Mouse (Mus musculus) right cerebral cortex, postnatal 14 days (tissue): ENCODE data around the gene Calcoco2.
"Not testable (repeated sequence)": the region's sequence is repeated elsewhere in the genome, so short reads cannot be mapped to it uniquely, and the experiment has no call there.

Experiments
- DNase-seq: peaks from one replicate; pipeline ENCODE4 v3.0.0; 2022

Calcoco2 gene

DNA sequence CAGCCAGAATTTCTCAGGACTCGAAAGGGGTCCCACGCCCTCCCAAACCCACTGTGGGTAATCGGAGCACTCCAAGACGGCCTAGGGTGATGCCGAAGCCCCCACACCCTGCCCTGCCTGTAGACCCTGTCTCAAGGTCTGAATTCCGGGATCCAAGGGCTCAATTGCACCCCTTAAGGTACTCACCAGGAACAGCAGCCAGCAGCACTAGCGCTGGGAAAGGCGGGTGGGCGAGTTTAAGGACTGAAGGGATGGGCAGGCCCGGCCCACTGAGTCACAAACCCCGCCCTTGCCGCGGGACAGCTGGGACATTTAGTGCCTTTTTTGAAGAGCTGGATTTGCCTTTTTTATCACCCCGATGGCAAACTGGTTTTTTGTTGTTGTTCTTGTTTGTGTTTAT is at the start of gene Calcoco2:
Gene Calcoco2 (minus strand): TSS at position 214 of the 400 bp plus-strand sequence.
- DNase-seq: no peak

DNA sequence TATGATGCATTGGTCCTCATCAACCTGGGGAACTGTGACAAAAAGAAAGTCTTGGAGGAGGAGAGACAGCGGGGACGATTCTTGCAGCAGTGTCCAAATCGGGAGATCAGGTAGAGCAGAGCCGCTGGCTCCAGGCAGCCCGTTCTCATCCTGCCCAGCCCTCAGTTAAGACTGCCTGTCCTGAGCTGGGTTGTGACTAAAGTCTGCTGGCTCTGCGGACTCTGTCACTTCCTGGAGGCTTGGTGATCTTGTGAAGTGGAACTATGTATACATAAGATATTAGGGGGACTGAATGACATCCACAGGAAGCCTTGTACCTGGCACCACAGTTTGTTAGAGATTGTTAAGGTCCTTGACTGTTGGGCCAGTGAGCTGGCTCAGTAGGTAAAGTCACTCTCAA is 35.7 kb upstream of the Calcoco2 start:
- no peak for DNase-seq

DNA sequence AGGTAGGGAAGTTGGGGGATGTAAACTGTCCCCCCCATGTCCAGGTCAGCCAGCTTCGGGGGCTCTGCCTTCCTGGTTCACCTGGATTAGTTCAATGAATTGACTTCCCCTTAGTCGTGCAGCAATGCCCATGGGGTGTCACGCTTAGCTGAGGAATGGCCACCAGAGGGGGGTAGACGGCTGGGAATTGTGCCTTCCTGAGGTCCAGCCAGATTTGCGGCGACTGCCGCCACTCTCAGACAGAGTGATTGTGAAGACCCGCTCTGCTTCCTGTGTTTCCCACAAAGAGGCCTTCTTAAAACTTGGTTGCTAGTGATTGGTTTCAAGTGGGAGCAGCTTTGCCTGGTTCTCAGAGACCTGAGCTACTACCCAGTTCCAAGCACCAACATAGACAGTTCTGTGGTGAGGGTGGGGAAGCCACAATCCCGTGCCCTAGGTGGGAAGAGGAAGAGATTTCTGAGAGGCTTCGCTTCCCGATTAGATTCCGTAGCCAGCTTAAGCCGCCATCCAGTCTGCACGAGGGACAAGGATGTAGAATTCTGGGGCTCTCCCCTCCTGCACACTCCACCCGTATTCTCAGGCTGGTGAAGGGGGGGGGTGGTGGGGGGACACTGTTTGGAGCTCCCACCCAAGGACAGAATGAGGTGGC is 34.0 kb upstream of the Calcoco2 start:
- DNase-seq: peak; percentile 77

DNA sequence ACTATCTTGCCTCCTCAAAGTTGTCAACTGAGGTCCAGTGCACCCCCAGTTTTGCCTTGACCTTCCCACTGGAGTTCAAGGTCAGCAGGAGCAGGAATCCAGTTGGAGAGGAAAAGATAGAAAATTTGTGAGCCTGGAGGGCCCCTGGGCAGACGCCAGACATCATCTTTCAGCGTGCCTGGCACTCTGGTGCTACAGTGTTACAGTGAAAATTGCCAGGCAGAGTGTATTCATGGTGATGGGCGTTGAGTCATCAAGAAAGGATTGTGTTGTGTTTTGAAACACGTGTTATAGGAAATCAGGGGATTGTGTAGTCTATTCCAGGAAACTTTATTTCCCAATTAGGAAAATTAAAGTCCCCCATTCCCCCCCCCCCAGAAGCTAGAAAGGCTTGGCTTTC is 32.0 kb upstream of the Calcoco2 start:
- DNase-seq: no peak

DNA sequence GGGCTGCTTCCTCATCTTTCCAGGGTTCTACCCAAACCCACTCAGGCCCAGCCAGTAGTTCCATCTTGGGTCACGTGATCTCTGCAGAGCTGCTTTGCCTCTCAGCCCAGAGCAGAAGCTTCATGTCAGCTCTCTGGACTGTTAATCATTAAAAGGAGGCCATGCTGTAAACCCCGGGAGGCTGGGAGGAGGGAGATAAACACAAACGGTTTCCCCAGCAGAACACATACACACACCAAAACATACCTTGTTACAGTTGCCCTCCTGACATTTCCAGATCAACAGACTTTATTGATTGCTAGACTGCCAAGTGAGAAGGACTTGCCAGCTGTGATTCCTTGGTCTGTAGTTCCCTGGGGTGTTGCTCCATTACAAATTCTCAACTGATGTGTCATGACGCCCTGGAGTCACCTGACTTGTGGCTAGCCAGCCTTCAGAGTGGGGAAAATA is 29.0 kb upstream of the Calcoco2 start:
- no peak for DNase-seq

DNA sequence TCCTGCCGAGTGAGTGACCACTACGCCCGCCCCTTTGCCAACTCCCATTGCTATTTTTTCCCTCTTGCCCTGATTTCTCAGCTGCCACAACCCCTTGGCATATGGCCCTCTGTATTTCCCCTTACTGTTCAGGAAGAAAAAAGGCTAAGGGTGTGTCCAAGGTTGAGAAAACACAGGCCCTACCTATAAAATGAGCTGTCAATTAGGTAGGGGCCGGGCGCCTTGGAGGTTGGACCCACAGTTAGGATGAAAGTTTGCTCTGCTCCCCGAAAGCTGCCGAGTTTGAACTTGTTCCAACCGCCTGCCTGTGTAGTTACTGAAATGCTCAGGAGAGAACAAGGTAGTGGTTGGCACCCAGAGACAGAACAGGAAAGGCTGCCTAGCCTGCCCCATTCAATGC is 24.1 kb upstream of the Calcoco2 start:
- no peak for DNase-seq

DNA sequence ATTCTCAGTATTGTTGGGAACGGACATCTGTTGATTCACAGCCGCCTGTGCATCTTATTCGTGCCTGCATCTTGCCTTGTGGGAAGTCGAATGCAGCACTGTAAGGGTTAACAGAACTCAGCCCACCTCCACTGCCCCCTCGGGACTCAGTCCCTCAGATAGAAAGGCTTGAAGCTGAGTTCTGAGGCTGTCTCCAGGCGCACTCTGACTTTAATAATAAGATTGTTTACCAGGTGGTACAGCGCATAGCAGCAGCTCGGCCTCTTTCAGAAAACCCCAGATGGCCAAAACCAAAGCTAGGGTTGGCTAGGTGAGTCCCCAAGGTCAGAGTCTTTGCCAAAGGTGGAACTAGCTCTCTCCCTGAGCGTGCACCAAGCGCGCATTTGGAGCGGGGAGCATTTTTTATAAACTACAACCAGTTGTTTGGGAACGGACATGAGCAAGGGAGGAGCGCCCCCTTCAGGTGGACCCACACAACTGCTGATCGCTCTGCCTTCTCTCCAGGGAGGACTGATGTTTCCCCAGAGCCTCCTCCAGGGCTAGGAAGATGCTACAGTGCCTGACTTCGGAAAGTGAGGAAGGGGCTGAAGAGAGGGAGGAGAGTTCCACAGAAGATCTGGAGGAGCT is 21.6 kb upstream of the Calcoco2 start, which contains the start of gene Ttll6:
Gene Ttll6 (plus strand): TSS at position 548 of the 627 bp plus-strand sequence.
- peak; percentile 63 for DNase-seq

DNA sequence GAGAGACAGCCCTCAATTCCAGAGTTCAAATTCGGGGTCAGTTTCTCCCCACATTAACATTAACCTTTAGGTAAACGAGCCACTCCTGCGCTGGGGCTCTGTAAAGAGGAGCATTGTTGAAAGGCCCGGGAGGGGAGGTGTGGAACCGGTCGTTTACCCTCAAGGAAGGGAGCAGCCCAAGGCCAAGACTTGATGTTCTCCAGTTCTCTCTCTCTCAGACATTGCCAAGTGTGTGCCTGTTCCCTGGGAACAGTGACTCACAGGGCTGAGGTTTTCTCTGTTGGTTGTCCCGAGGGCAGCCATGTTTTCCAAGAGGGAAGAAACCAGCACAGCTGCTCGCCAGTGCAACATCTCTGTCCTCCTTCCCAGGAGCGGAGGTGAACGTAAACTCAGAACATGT is 18.8 kb upstream of the Calcoco2 start:
- no peak for DNase-seq

DNA sequence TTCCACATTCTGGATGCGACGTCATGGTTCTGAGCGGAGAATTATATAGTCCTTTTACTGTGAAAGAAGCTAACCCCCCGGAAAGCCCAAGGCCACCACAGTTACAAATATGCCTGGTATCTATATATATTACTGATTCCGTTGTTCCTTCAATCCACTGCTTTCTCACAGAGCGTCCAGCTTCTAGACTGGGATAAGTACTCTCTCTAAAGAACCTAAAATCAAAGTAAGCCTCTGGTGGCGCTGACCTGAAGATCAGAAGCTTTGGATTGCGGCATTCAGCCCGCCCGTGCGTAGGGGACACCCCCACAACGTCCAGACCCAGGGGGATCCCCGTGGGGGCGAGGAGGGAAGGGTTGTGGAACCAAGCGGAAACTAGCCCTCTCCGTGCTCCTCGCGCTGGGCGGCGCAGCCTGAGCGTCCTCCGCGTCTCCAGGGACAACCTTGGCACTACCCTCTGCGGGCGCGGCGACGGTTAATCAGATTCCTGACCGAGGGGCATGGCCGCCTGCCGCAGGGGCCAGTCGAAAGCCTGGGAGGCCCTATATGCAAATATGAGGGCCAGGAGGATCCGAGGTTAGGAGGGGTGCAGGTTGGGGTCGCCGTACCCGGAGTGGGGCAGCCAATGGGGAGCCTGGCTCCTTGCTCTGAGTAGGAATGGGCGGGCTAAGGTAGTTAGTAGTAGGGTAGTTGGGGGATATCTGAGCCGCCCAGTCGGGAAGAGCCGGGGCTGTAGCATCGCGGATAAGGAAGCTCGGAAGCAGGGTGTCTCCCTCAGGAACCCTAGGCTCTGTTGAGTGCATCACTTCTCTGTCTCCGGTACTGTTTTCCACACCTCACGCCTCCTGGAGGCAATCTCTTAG is 12.5 kb upstream of the Calcoco2 start:
- DNase-seq: peak; percentile 13

DNA sequence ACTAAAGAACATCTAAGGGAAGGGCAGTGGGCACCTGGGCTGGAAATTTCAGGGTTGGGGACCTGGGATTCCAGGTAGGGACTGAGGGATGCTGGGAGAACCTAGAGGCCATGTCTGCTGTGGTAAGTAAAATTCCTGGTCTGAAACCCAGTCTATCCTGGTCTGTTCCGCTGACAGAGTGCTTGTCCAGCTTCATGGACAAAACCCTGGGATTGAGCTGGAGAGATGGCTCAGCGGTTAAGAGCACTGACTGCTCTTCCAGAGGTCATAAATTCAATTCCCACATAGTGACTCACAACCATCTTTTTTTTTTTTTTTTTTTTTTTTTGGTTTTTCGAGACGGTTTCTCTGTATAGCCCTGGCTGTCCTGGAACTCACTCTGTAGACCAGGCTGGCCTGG is 11.0 kb upstream of the Calcoco2 start:
- DNase-seq: not testable (repeated sequence)

DNA sequence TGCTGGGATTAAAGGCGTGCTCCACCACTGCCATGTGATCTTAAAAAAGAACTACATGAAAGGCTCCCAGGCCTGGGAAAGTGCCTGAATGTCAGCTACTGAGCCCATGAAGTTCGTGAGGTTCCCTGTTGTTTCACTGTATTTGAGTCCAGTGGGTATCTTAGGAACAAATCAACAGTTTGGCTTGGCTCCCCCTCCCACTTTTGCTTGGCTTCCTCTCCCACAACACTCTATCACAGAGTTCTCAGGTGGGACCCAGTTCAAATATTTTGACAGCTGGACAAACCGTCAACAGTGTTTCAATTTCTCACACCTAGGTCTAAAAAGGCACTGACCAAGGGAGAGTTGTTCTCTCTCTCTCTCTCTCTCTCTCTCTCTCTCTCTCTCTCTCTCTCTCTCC is 7.6 kb upstream of the Calcoco2 start:
- no peak for DNase-seq

DNA sequence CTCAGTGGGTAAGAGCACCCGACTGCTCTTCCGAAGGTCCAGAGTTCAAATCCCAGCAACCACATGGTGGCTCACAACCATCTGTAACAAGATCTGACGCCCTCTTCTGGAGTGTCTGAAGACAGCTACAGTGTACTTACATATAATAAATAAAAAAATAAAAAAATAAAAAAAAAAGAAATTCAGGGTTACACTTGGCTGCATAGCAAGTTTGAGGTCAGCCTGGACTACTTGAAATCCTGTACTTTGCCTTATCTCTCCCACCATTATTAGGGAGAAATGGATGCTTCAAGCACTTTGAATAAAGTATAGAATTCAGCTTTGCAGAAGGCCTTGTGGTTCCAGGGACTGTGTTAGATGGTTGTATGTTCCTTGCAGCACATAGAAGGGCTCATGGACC is 5.2 kb upstream of the Calcoco2 start:
- not testable (repeated sequence) for DNase-seq

DNA sequence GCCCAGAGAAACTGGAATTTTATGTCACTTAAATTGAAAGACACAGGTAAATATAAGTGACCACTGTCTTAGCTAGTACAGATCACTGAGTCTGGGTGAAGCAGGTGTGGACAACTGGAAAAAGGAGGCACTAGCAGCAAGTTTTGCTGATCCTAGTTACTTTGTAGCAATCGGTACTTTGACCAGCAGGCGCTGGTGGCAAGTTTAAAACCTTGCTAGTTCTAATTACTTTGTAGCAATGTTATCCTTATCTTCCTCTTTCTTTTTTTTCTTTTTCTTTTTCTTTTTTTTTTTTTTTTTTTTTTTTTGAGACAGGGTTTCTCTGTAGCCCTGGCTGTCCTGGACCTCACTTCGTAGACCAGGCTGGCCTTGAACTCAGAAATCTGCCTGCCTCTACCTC is 4.4 kb upstream of the Calcoco2 start:
- no peak for DNase-seq

DNA sequence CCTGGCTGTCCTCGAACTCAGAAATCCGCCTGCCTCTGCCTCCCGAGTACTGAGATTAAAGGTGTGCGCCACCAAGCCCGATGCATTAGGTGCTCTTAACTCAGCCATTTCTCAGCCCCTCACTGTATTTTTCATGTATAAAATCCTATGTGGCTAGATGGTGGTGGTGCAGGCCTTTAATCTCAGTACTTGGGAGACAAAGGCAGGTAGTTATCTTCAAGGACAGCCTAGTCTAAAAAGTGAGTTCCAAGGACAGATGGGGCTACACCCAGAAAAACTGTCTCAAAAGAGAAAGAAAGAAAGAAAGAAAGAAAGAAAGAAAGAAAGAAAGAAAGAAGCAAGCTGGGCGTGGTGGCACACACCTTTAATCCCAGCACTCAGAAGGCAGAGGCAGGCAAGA is 3.7 kb upstream of the Calcoco2 start:
- DNase-seq: no peak

DNA sequence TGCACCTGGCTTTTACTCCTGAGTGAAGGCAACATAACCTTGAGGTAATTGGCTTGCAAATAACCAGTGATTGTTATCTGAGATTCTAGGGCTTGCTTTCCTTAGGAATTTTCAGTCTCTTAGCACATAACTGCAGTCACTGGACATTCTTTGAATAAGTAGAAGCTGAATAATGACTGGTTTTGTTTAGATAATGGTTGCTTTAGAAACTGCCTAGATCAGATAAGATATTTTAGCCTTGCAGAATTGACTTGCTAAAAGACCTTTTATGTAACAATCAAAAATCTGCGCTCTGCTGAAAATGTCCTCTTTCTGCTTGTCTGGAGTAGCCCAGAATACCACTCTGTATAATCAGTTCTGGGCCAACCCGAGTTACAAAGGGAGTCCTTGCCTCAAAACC is 2.3 kb upstream of the Calcoco2 start:
- DNase-seq: no peak

DNA sequence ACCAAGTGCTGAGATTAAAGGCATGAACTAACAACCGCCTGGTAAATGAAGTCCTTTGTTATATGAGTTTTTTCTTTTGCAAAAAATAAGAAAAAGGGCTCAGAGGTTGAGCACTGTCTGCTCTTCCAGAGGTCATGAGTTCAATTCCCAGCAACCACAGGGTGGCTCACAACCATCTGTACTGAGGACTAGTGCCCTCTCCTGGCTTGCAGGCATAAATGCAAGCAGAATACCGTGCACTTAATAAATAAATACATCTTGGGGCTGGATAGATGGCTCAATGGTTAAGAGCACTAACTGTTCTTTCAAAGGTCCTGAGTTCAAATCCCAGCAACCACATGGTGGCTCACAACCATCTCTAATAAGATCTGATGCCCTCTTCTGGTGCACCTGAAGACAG is 814 bp downstream of the Calcoco2 start:
- DNase-seq: not testable (repeated sequence)

DNA sequence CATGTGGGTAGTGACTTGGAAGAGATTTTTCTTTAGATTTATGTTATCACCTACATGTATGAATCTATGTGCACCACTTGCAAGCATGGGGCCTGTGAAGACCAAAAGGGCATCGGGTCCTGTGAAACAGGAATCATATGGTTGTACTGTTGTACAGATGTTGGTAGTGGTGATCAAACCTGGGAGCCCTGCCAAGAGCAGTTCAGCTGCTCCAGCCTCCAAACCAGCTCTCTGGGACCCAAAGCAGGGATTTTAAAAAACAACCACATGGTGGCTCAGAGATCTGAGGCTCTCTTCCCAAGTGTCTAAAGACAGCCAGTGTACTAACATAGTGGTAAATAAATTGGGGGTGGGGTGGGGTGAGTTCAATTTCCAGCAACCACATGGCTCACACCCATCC is 3.4 kb downstream of the Calcoco2 start:
- DNase-seq: no peak

DNA sequence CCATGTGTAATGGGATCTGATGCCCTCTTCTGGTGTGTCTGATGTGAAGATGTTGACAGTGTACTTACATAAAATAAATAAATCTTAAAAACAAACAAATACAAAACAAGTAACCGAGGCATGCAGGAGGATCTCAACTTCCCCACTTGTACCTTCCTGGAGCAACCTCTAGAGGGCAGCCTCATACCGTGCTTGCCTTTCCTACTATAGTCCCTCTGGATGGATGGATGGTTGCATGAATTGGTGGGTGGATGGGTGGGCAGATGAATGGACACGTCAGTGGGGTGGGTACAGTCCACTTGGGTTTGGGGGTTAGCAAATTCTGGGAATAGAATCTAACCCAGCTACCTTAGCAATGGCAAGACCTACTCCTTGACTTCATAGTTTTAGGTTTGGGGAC is 18.4 kb downstream of the Calcoco2 start:
- peak; percentile 19 for DNase-seq

DNA sequence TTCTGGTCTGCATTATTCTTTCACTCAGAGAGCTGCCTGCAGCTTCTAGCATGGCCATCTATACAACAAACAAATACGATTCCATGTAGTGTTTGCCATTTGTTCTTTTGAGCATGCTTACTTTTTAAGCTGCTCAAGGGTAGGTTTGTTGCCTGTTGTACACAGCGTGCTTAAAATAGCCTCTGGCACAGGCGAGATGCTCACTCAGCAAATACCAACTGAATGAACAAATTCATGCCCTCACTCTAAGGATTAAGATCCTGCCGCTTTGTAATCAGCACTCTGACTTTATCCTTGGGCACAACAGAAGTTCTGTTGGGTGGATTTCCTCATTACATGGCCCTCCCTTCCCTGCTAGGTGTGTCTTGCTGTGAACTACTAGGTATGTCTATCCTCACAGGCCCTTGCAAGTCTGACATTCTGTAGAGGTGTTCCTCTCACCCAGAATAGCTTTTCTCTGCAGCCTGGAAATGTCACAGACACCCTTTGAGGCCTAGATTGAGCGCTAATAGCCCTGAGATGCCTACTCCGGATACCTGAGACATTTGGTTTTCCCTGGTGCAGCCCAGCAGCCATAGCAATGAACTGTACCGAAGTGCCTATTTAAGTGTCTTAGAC is 19.0 kb downstream of the Calcoco2 start:
- no peak for DNase-seq

DNA sequence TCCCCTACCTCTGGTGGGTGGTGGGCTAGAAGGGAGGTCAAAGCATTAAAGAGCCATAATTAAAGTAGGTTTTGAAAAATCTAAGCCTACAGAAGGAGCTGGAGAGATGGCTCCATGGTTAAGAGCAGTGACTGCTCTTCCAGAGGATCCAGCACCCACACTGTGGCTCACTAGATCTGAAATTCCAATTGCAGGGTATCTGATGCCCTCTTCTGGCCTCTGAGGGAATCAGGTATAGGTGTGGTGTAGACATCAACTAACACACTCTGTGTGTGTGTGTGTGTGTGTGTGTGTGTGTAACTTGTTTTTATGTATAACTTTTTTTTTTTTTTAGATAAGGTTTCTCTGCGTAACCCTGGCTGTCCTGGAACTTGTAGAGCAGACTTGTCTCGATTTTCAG is 20.7 kb downstream of the Calcoco2 start:
- DNase-seq: no peak

DNA sequence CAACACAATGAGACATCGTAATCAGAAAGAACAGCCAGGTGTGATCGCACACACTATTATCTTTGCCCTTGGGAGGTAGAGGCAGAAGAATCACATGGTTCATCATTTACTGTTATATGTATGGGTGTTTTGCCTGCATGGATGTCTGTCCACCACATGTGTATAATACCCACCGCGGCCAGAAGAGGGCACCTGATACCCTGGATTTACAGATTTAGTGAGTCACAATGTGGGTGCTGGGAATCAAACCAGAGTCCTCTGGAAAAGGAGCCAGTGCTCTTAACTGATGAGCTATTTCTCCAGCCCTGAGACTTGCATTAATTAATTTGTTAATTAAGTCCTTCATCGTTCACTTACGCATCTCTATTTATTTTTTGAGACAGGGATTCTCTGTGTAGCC is 23.8 kb downstream of the Calcoco2 start:
- no peak for DNase-seq

DNA sequence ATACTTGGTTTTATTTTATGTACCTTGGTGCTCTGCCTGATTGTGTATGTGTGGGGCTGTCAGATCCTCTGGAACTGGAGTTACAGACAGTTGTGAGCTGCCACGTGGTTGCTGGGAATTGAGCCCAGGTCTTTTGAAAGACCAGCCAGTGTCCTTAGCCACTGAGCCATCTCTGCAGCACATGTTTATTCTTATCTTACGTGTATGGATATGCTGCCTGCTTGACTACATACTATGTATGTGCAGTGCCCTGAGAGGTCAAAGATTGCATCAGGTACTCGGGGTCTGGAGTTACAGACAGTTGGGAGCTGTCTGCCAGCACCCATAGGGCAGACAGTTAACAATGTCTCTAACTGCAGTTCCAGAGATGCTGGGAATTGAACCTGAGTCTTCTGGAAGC is 29.1 kb downstream of the Calcoco2 start:
- no peak for DNase-seq

DNA sequence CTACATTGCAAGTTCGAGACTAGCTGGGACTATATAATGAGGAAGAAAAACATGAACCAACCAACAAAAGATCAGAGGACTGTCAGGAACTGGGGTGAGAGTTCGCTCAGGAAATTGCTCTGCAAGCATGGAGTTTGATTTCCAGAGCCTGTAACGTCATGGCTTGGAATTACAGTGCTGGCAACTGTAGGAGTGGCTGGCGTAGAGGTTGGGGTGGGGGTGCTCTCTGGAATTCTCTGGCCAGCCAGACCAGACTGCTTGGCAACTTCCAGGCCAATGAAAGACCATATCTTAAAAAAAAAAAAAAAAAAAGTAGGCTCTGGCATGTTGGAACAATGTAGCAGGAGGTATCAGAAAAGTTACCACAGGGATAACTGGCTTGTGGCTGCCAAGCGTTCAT is 31.0 kb downstream of the Calcoco2 start:
- DNase-seq: no peak
